Mouse (Mus musculus): ENCODE data around the gene Usp54. TPM values are rescaled to one million over a fixed set of nuclear protein-coding genes. Genes with fewer than 3 reads are reported as not detected.
A peak's percentile ranks its signal among the peaks of the same experiment; 100 is the strongest.

Gene Usp54
- polyA plus RNA-seq, 1 experiment from 2014 or later = 9.1 TPM

- peaks cover 25% of the 10 kb centered on the region for H3K36me3 ChIP-seq
- peak; percentile 96 for ATAC-seq (ENCODE audit: low FRiP score, low read depth)
- H3K27ac ChIP-seq = peak overlapping the region; percentile 98
- H3K4me2 ChIP-seq (replicated peaks) = peak overlapping the region; percentile 62
- H3K27me3 ChIP-seq = no peaks in the 10 kb centered on the region
- peaks cover 11% of the 10 kb centered on the region for H3K4me1 ChIP-seq
- H3K9me3 ChIP-seq = no peaks in the 10 kb centered on the region
- peak overlapping the region; percentile 97 for H3K9ac ChIP-seq
- H3K4me3 ChIP-seq = peak overlapping the region; percentile 97
- under 1% methylated on average over 54 of the region's 67 CpGs for WGBS
These were observed 95.1 kb downstream of the Usp54 start for GRCm38 (mm10) chr14:20545529-20546331.

- Histone ChIP-seq H3K27me3 (no peaks in the 10 kb centered on the region), H3K9me3 (no peaks in the 10 kb centered on the region), H3K4me3 (peak overlapping the region; percentile 97), H3K4me2 (replicated peaks) (peak overlapping the region; percentile 62), H3K27ac (no peak overlapping the region), H3K9ac (0 out of 2 replicates have a peak overlapping the region, but pooled peaks have one; percentile 15), H3K36me3 (peaks cover 17% of the 10 kb centered on the region), H3K4me1 (peaks cover 11% of the 10 kb centered on the region)
- 74% methylated on average over 7 of the region's 7 CpGs for WGBS
- ATAC-seq (ENCODE audit: low FRiP score, low read depth) = no peak
These were observed 96.1 kb downstream of the Usp54 start for GRCm38 (mm10) chr14:20544467-20545411.

GRCm38 (mm10) chr14:20529643-20530042 lies 111.2 kb downstream of the Usp54 start:
- H3K27me3 ChIP-seq = no peaks in the 10 kb centered on the region
- no peak for ATAC-seq (ENCODE audit: low FRiP score, low read depth)
- no peak overlapping the region for H3K4me3 ChIP-seq
- no peaks in the 10 kb centered on the region for H3K9me3 ChIP-seq
- H3K36me3 ChIP-seq = peaks cover 4% of the 10 kb centered on the region
- no peak overlapping the region for H3K9ac ChIP-seq
- H3K27ac ChIP-seq = no peak overlapping the region
- 96% methylated on average over 4 of the region's 4 CpGs for WGBS
- no peak overlapping the region for H3K4me2 ChIP-seq (replicated peaks)
- H3K4me1 ChIP-seq = no peaks in the 10 kb centered on the region

GRCm38 (mm10) chr14:20520179-20520578 lies 120.7 kb downstream of the Usp54 start:
- Histone ChIP-seq H3K27me3 (no peaks in the 10 kb centered on the region), H3K4me3 (no peak overlapping the region), H3K9ac (no peak overlapping the region), H3K27ac (no peak overlapping the region), H3K4me2 (replicated peaks) (no peak overlapping the region), H3K4me1 (no peaks in the 10 kb centered on the region), H3K9me3 (no peaks in the 10 kb centered on the region), H3K36me3 (peaks cover 42% of the 10 kb centered on the region)
- WGBS = 96% methylated on average over 2 of the region's 2 CpGs
- no peak for ATAC-seq (ENCODE audit: low FRiP score, low read depth)

GRCm38 (mm10) chr14:20508424-20508823 lies 132.4 kb downstream of the Usp54 start:
- Histone ChIP-seq H3K27me3 (no peaks in the 10 kb centered on the region), H3K4me2 (replicated peaks) (no peak overlapping the region), H3K27ac (no peak overlapping the region), H3K4me1 (no peaks in the 10 kb centered on the region), H3K9ac (no peak overlapping the region), H3K36me3 (peaks cover 17% of the 10 kb centered on the region), H3K9me3 (no peaks in the 10 kb centered on the region), H3K4me3 (no peak overlapping the region)
- 67% methylated on average over 2 of the region's 2 CpGs for WGBS
- no peak for ATAC-seq (ENCODE audit: low FRiP score, low read depth)

- 96% methylated on average over 10 of the region's 10 CpGs for WGBS
- H3K27ac ChIP-seq = no peak overlapping the region
These were observed 137.9 kb downstream of the Usp54 start for GRCm38 (mm10) chr14:20502966-20503365.

GRCm38 (mm10) chr14:20499982-20500381 lies 140.9 kb downstream of the Usp54 start:
- Histone ChIP-seq H3K27me3 (no peaks in the 10 kb centered on the region), H3K4me3 (no peak overlapping the region), H3K9me3 (no peaks in the 10 kb centered on the region), H3K27ac (no peak overlapping the region), H3K9ac (no peak overlapping the region), H3K4me2 (replicated peaks) (no peak overlapping the region), H3K36me3 (peaks cover 30% of the 10 kb centered on the region), H3K4me1 (no peaks in the 10 kb centered on the region)
- ATAC-seq (ENCODE audit: low FRiP score, low read depth) = no peak
- 73% methylated on average over 3 of the region's 3 CpGs for WGBS

More at GRCm38 (mm10) chr14:20502966-20503365, 137.9 kb downstream of the Usp54 start:
- Histone ChIP-seq H3K4me1 (no peaks in the 10 kb centered on the region), H3K36me3 (peaks cover 16% of the 10 kb centered on the region), H3K27me3 (no peaks in the 10 kb centered on the region), H3K9me3 (no peaks in the 10 kb centered on the region), H3K4me2 (replicated peaks) (no peak overlapping the region), H3K4me3 (no peak overlapping the region), H3K9ac (no peak overlapping the region)
- ATAC-seq (ENCODE audit: low FRiP score, low read depth) = no peak

Small RNA genes lying within 50 kb of the gene (microRNA-seq; reads per million reads assigned to microRNA genes)
- gene Mir6946 = not detected

Other genes starting within 250 kb of the Usp54 start
- gene Mrps16, start 247.4 kb downstream of the Usp54 start, polyA plus RNA-seq (2015; fragmentation: Nextera tagmentation; extraction: Ambion mirVana) = 93.6 and 101 TPM in 2 replicates
- gene Cfap70, start 188.8 kb downstream of the Usp54 start, polyA plus RNA-seq (2015; fragmentation: Nextera tagmentation; extraction: Ambion mirVana) = 0.19 and 0.31 TPM in 2 replicates
- 36.1 and 37.4 TPM in 2 replicates for gene Anxa7, start 160.9 kb downstream of the Usp54 start, polyA plus RNA-seq (2015; fragmentation: Nextera tagmentation; extraction: Ambion mirVana)
- gene Mss51, start 144.2 kb downstream of the Usp54 start, polyA plus RNA-seq (2015; fragmentation: Nextera tagmentation; extraction: Ambion mirVana) = 1.3 and 1.9 TPM in 2 replicates
- 59.8 and 60.5 TPM in 2 replicates for gene Ppp3cb, start 94.5 kb downstream of the Usp54 start, polyA plus RNA-seq (2015; fragmentation: Nextera tagmentation; extraction: Ambion mirVana)
- 2.4 and 2.8 TPM in 2 replicates for gene Myoz1, start 15.5 kb upstream of the Usp54 start, polyA plus RNA-seq (2015; fragmentation: Nextera tagmentation; extraction: Ambion mirVana)
- 19.6 and 20.8 TPM in 2 replicates for gene Synpo2l, start 27.3 kb upstream of the Usp54 start, polyA plus RNA-seq (2015; fragmentation: Nextera tagmentation; extraction: Ambion mirVana)
- gene Sec24c, start 33.2 kb upstream of the Usp54 start, polyA plus RNA-seq (2015; fragmentation: Nextera tagmentation; extraction: Ambion mirVana) = 85.0 and 90.7 TPM in 2 replicates
- 27.4 and 28.5 TPM in 2 replicates for gene Fut11, start 53.9 kb upstream of the Usp54 start, polyA plus RNA-seq (2015; fragmentation: Nextera tagmentation; extraction: Ambion mirVana)
- 194 and 196 TPM in 2 replicates for gene Chchd1, start 61.9 kb upstream of the Usp54 start, polyA plus RNA-seq (2015; fragmentation: Nextera tagmentation; extraction: Ambion mirVana)
- gene Zswim8, start 66.5 kb upstream of the Usp54 start, polyA plus RNA-seq (2015; fragmentation: Nextera tagmentation; extraction: Ambion mirVana) = 40.3 and 43.1 TPM in 2 replicates
- 27.9 and 30.5 TPM in 2 replicates for gene Ndst2, start 93.5 kb upstream of the Usp54 start, polyA plus RNA-seq (2015; fragmentation: Nextera tagmentation; extraction: Ambion mirVana)
- 63.5 and 74.6 TPM in 2 replicates for gene Camk2g, start 153.0 kb upstream of the Usp54 start, polyA plus RNA-seq (2015; fragmentation: Nextera tagmentation; extraction: Ambion mirVana)
- 2.9 and 3.0 TPM in 2 replicates for gene Plau, start 195.6 kb upstream of the Usp54 start, polyA plus RNA-seq (2015; fragmentation: Nextera tagmentation; extraction: Ambion mirVana)